Mouse (Mus musculus) MEL (cell line): ENCODE data around the gene Trpt1. TPM values are rescaled to one million over a fixed set of nuclear protein-coding genes. Genes with fewer than 3 reads are reported as not detected.

Source experiments
- DNase-seq: peaks from one replicate; pipeline ENCODE4 v3.0.0; 2011; ENCODE audit warnings: low read depth, low spot score
- H3K27ac ChIP-seq: 2 replicates; pipeline ENCODE4 v1.5.1; 2012; ENCODE audit warnings: low read depth, mild to moderate bottlenecking, control low read depth, low read length, moderate library complexity; ENCODE audit not compliant: control insufficient read depth
- H3K27me3 ChIP-seq, 2 experiments: fragments of 150-350 bp in 1 of 2; sonication (generic) in 1 of 2; 2 replicates each; pipeline ENCODE4 v1.6.1; 2012; ENCODE audit warnings: low read length in 2 of 2, mild to moderate bottlenecking in 2 of 2, improper control_type of control experiment in 1 of 2, moderate library complexity in 1 of 2; ENCODE audit not compliant: insufficient read depth in 2 of 2, control insufficient read depth in 1 of 2
- H3K36me3 ChIP-seq, 2 experiments: 2 replicates each; pipeline ENCODE4 v1.6.1; 2012 to 2014; ENCODE audit warnings: low read length in 2 of 2, improper control_type of control experiment in 1 of 2, inconsistent platforms in 1 of 2, mild to moderate bottlenecking in 1 of 2; ENCODE audit not compliant: insufficient read depth in 2 of 2, control insufficient read depth in 1 of 2
- H3K4me1 ChIP-seq, 2 experiments: fragments of 150-350 bp in 1 of 2; sonication (generic) in 1 of 2; 2 replicates each; pipeline ENCODE4 v1.6.1; 2012; ENCODE audit warnings: low read length in 2 of 2, improper control_type of control experiment in 1 of 2, mild to moderate bottlenecking in 1 of 2; ENCODE audit not compliant: insufficient read depth in 2 of 2, control insufficient read depth in 1 of 2
- H3K4me3 ChIP-seq, 2 experiments: fragments of 150-350 bp in 1 of 2; sonication (generic) in 1 of 2; 2 replicates each; pipeline ENCODE4 v1.5.1; 2012; ENCODE audit warnings: low read depth in 2 of 2, low read length in 2 of 2, mild to moderate bottlenecking in 2 of 2, moderate library complexity in 2 of 2, control low read depth in 1 of 2, improper control_type of control experiment in 1 of 2; ENCODE audit not compliant: control insufficient read depth in 1 of 2, insufficient read depth in 1 of 2
- H3K79me2 ChIP-seq: 2 replicates; pipeline ENCODE4 v1.6.1; 2012; ENCODE audit warnings: mild to moderate bottlenecking, low read length, moderate library complexity; ENCODE audit not compliant: control insufficient read depth, poor library complexity, insufficient read depth
- H3K9ac ChIP-seq: 2 replicates; pipeline ENCODE4 v1.6.1; 2012; ENCODE audit warnings: low read depth, mild to moderate bottlenecking, control low read depth, low read length, moderate library complexity; ENCODE audit not compliant: control insufficient read depth, poor library complexity, severe bottlenecking
- H3K9me3 ChIP-seq: fragments of 150-350 bp; sonication (generic); replicated peaks from 2 replicates; pipeline ENCODE4 v1.6.1; 2012; ENCODE audit warnings: mild to moderate bottlenecking, low read length, improper control_type of control experiment, moderate library complexity; ENCODE audit not compliant: insufficient read depth
- CTCF ChIP-seq, 3 experiments: IDR thresholded peaks in 2 of 3; conservative IDR thresholded peaks in 1 of 3; 2 replicates each; pipeline ENCODE4 v1.5.1; 2011 to 2012; ENCODE audit warnings: low read length in 3 of 3, low read depth in 2 of 3, mild to moderate bottlenecking in 2 of 3, improper control_type of control experiment in 1 of 3, inconsistent platforms in 1 of 3, mixed read lengths in 1 of 3, moderate library complexity in 1 of 3; ENCODE audit not compliant: control insufficient read depth in 1 of 3, insufficient read depth in 1 of 3, poor library complexity in 1 of 3, severe bottlenecking in 1 of 3
- ETS1 ChIP-seq: IDR thresholded peaks from 2 replicates; pipeline ENCODE4 v1.6.1; 2012; ENCODE audit warnings: low read depth, mild to moderate bottlenecking, inconsistent platforms, low read length, improper control_type of control experiment, moderate library complexity
- GABPA ChIP-seq: IDR thresholded peaks from 2 replicates; pipeline ENCODE4 v1.6.1; 2012; ENCODE audit warnings: low read depth, mild to moderate bottlenecking, inconsistent platforms, low read length, improper control_type of control experiment, moderate library complexity
- JUND ChIP-seq: IDR thresholded peaks from 2 replicates; pipeline ENCODE4 v1.6.1; 2011; ENCODE audit warnings: low read depth, mild to moderate bottlenecking, improper control_type of control experiment, low read length
- KAT2A ChIP-seq: conservative IDR thresholded peaks from 2 replicates; pipeline ENCODE4 v1.6.1; 2012; ENCODE audit warnings: low read depth, low read length, improper control_type of control experiment, inconsistent platforms
- MEF2A ChIP-seq: IDR thresholded peaks from 2 replicates; pipeline ENCODE4 v1.6.1; 2014; ENCODE audit warnings: low read depth, mild to moderate bottlenecking, inconsistent platforms, low read length, improper control_type of control experiment; ENCODE audit not compliant: poor library complexity, insufficient replicate concordance, severe bottlenecking; ENCODE audit errors: extremely low read depth
- MYB ChIP-seq: IDR thresholded peaks from 2 replicates; pipeline ENCODE4 v1.6.1; 2011; ENCODE audit warnings: mild to moderate bottlenecking, low read depth, low read length, improper control_type of control experiment
- NRF1 ChIP-seq: IDR thresholded peaks from 2 replicates; pipeline ENCODE4 v1.6.1; 2014; ENCODE audit warnings: low read depth, mild to moderate bottlenecking, inconsistent platforms, low read length, improper control_type of control experiment, moderate library complexity; ENCODE audit not compliant: poor library complexity, insufficient read depth, severe bottlenecking
- POLR2A ChIP-seq, 2 experiments: IDR thresholded peaks; 2 replicates each; pipeline ENCODE4 v1.6.1; 2011 to 2012; ENCODE audit warnings: low read length in 2 of 2, mild to moderate bottlenecking in 2 of 2, control low read depth in 1 of 2, improper control_type of control experiment in 1 of 2, low read depth in 1 of 2, moderate library complexity in 1 of 2; ENCODE audit not compliant: control insufficient read depth in 1 of 2, insufficient read depth in 1 of 2, poor library complexity in 1 of 2
- POLR2AphosphoS2 ChIP-seq: IDR thresholded peaks from 2 replicates; pipeline ENCODE4 v1.6.1; 2011; ENCODE audit warnings: low read length, improper control_type of control experiment
- POLR2AphosphoS5 ChIP-seq: IDR thresholded peaks from 2 replicates; pipeline ENCODE4 v1.6.1; 2012; ENCODE audit warnings: low read depth, borderline replicate concordance, mild to moderate bottlenecking, inconsistent platforms, low read length, moderate library complexity, mixed read lengths
- SIN3A ChIP-seq: IDR thresholded peaks from 2 replicates; pipeline ENCODE4 v1.6.1; 2012; ENCODE audit warnings: low read length, improper control_type of control experiment, inconsistent platforms
- SMC3 ChIP-seq: IDR thresholded peaks from 2 replicates; pipeline ENCODE4 v1.6.1; 2011; ENCODE audit warnings: low read depth, low read length, improper control_type of control experiment
- TBP ChIP-seq: IDR thresholded peaks from 2 replicates; pipeline ENCODE4 v1.8.0; 2011; ENCODE audit warnings: low read depth, low read length, improper control_type of control experiment
- TCF12 ChIP-seq: IDR thresholded peaks from 2 replicates; pipeline ENCODE4 v1.6.1; 2014; ENCODE audit warnings: low read depth, mild to moderate bottlenecking, inconsistent platforms, low read length, improper control_type of control experiment, moderate library complexity
- UBTF ChIP-seq: IDR thresholded peaks from 2 replicates; pipeline ENCODE4 v1.6.1; 2012; ENCODE audit warnings: low read depth, mild to moderate bottlenecking, inconsistent platforms, low read length, improper control_type of control experiment, moderate library complexity, borderline replicate concordance; ENCODE audit not compliant: insufficient read depth
- USF1 ChIP-seq: IDR thresholded peaks from 2 replicates; pipeline ENCODE4 v1.6.1; 2014; ENCODE audit warnings: low read depth, mild to moderate bottlenecking, inconsistent platforms, low read length, improper control_type of control experiment, moderate library complexity
- ZC3H11A ChIP-seq: IDR thresholded peaks from 2 replicates; pipeline ENCODE4 v1.6.1; 2012; ENCODE audit warnings: low read depth, mild to moderate bottlenecking, inconsistent platforms, low read length, improper control_type of control experiment
- ZMIZ1 ChIP-seq: IDR thresholded peaks from 2 replicates; pipeline ENCODE4 v1.6.1; 2012; ENCODE audit warnings: low read depth, mild to moderate bottlenecking, inconsistent platforms, low read length, improper control_type of control experiment, moderate library complexity
- polyA plus RNA-seq, 2 experiments: library from polyadenylated mRNA; stranded (reverse) in 1 of 2; unstranded in 1 of 2; fragments of >175 nt in 1 of 2; fragments of >200 nt in 1 of 2; gene quantifications; 2 replicates each; pipeline versions ENCODE4 v1.2.1 to v1.2.4; 2012; ENCODE audit warnings: low replicate concordance in 2 of 2, low read depth in 1 of 2; ENCODE audit not compliant: insufficient read length in 2 of 2, insufficient read depth in 1 of 2, missing spikeins in 1 of 2
- total RNA-seq: library from RNA; depleted of rRNA; stranded (reverse); fragments of 300-350 nt; gene quantifications from 2 replicates; pipeline ENCODE4 v1.2.3, GENCODE M21; 2012

Gene Trpt1
- total and polyA plus RNA-seq, 3 experiments = 1.8 to 2.3 TPM; not detected in 1

- no peaks in the 10 kb centered on the region for H3K9me3 ChIP-seq
- no peak for TF ChIP-seq GABPA
- TF ChIP-seq ZC3H11A = no peak
- no peak for TF ChIP-seq KAT2A
- no peak for TF ChIP-seq SIN3A
- no peak for TF ChIP-seq TCF12
- no peak for TF ChIP-seq CTCF (IDR thresholded peaks at IDR 0.05 in 2 of 3, conservative IDR thresholded peaks at IDR 0.05 in 1 of 3; ENCODE audit: control insufficient read depth in 1 of 3, insufficient read depth in 1 of 3, low read depth in 2 of 3, low read length in 3 of 3, poor library complexity in 1 of 3, severe bottlenecking in 1 of 3)
- TF ChIP-seq USF1 = no peak
- no peak for TF ChIP-seq JUND
- no peak for TF ChIP-seq SMC3
- no peak for TF ChIP-seq ETS1
- H3K27ac ChIP-seq = no peak overlapping the region
- H3K4me3 ChIP-seq = peak overlapping the region; percentile 49 to 75
- H3K79me2 ChIP-seq = no peaks in the 10 kb centered on the region; the same call in 1 of the 2 replicates
- peak; percentile 60 for DNase-seq
- H3K27me3 ChIP-seq = no peaks in the 10 kb centered on the region
- H3K4me1 ChIP-seq = peaks cover 4 to 40% of the 10 kb centered on the region in 2 experiments
- H3K9ac ChIP-seq = peak overlapping the region; percentile 59
- peaks cover 0 to 18% of the 10 kb centered on the region in 2 experiments; a peak in 2 of 4 replicates for H3K36me3 ChIP-seq
Observed at GRCm38 (mm10) chr19:6969291-6969664, 26.7 kb upstream of the Trpt1 start.

- H3K36me3 ChIP-seq = peaks cover 0 to 18% of the 10 kb centered on the region in 2 experiments; a peak in 2 of 4 replicates
- no peaks in the 10 kb centered on the region for H3K9me3 ChIP-seq
- peaks cover 4 to 40% of the 10 kb centered on the region in 2 experiments for H3K4me1 ChIP-seq
- peak overlapping the region; percentile 49 to 75 for H3K4me3 ChIP-seq
- H3K27me3 ChIP-seq = no peaks in the 10 kb centered on the region
- H3K79me2 ChIP-seq = no peaks in the 10 kb centered on the region; the same call in 1 of the 2 replicates
- DNase-seq = peak; percentile 74
- TF ChIP-seq MEF2A = no peak
- no peak for TF ChIP-seq TBP
- no peak for TF ChIP-seq POLR2AphosphoS2
- peak; percentile 68 to 71; a peak in 3 of 4 replicates for TF ChIP-seq POLR2A (IDR thresholded peaks at IDR 0.05; ENCODE audit: control insufficient read depth in 1 of 2, insufficient read depth in 1 of 2, low read depth in 1 of 2, low read length in 2 of 2, poor library complexity in 1 of 2)
- no peak for TF ChIP-seq MYB
- no peak for TF ChIP-seq POLR2AphosphoS5
- TF ChIP-seq ZMIZ1 = no peak
- no peak for TF ChIP-seq UBTF
- no peak for TF ChIP-seq NRF1
- TF ChIP-seq CTCF (IDR thresholded peaks at IDR 0.05 in 2 of 3, conservative IDR thresholded peaks at IDR 0.05 in 1 of 3; ENCODE audit: control insufficient read depth in 1 of 3, insufficient read depth in 1 of 3, low read depth in 2 of 3, low read length in 3 of 3, poor library complexity in 1 of 3, severe bottlenecking in 1 of 3) = peak; percentile 52 to 89 (median 60)
- no peak overlapping the region for H3K27ac ChIP-seq
- H3K9ac ChIP-seq = peak overlapping the region; percentile 59
Observed at GRCm38 (mm10) chr19:6969665-6970381, 26.1 kb upstream of the Trpt1 start.
